Mouse (Mus musculus): ENCODE results near the gene Hnf1b. TPM values are rescaled to one million over a fixed set of nuclear protein-coding genes. Genes with fewer than 3 reads are reported as not detected.

Hnf1b gene
- polyA plus RNA-seq, 1 experiment from 2014 or later, result 0.25 TPM

- 74% methylated on average over 1 of the region's 1 CpGs for WGBS
These were observed 7.4 kb downstream of the Hnf1b start for GRCm38 (mm10) chr11:83857256-83857655.

GRCm38 (mm10) chr11:83865286-83865685, 15.4 kb downstream of the Hnf1b start:
- ATAC-seq (ENCODE audit: insufficient number of reproducible peaks, low FRiP score, low TSS enrichment, low read depth) (no peak), DNase-seq (ENCODE audit: low spot score) (no peak)
- Histone ChIP-seq H3K4me2 (ENCODE audit: low read depth, severe bottlenecking) (no peak overlapping the region), H3K9ac (ENCODE audit: low read length) (no peak overlapping the region), H3K4me3 (ENCODE audit: low read depth, low read length) (no peak overlapping the region), H3K4me1 (ENCODE audit: control insufficient read depth, insufficient read depth, low read length) (no peaks in the 10 kb centered on the region), H3K27me3 (ENCODE audit: control insufficient read depth, insufficient read depth, low read length) (no peaks in the 10 kb centered on the region), H3K27ac (replicated peaks; ENCODE audit: low read depth, low read length) (no peak overlapping the region), H3K9me3 (ENCODE audit: control insufficient read depth, low read length) (no peaks in the 10 kb centered on the region), H3K36me3 (ENCODE audit: control insufficient read depth, insufficient read depth, low read length) (no peaks in the 10 kb centered on the region)
- WGBS, result 62% methylated on average over 9 of the region's 9 CpGs

More at GRCm38 (mm10) chr11:83857256-83857655, 7.4 kb downstream of the Hnf1b start:
- Histone ChIP-seq H3K4me3 (ENCODE audit: low read depth, low read length) (no peak overlapping the region), H3K36me3 (ENCODE audit: control insufficient read depth, insufficient read depth, low read length) (no peaks in the 10 kb centered on the region), H3K4me1 (ENCODE audit: control insufficient read depth, insufficient read depth, low read length) (peaks cover 9% of the 10 kb centered on the region), H3K9ac (ENCODE audit: low read length) (no peak overlapping the region), H3K9me3 (ENCODE audit: control insufficient read depth, low read length) (no peaks in the 10 kb centered on the region), H3K27me3 (ENCODE audit: control insufficient read depth, insufficient read depth, low read length) (peaks cover 32% of the 10 kb centered on the region), H3K4me2 (ENCODE audit: low read depth, severe bottlenecking) (no peak overlapping the region), H3K27ac (replicated peaks; ENCODE audit: low read depth, low read length) (no peak overlapping the region)
- no peak for ATAC-seq (ENCODE audit: insufficient number of reproducible peaks, low FRiP score, low TSS enrichment, low read depth)
- no peak for DNase-seq (ENCODE audit: low spot score)

GRCm38 (mm10) chr11:83867571-83867970, 17.7 kb downstream of the Hnf1b start:
- Histone ChIP-seq H3K4me2 (ENCODE audit: low read depth, severe bottlenecking) (no peak overlapping the region), H3K27me3 (ENCODE audit: control insufficient read depth, insufficient read depth, low read length) (no peaks in the 10 kb centered on the region), H3K9ac (ENCODE audit: low read length) (no peak overlapping the region), H3K27ac (replicated peaks; ENCODE audit: low read depth, low read length) (no peak overlapping the region), H3K36me3 (ENCODE audit: control insufficient read depth, insufficient read depth, low read length) (no peaks in the 10 kb centered on the region), H3K4me1 (ENCODE audit: control insufficient read depth, insufficient read depth, low read length) (no peaks in the 10 kb centered on the region), H3K4me3 (ENCODE audit: low read depth, low read length) (no peak overlapping the region), H3K9me3 (ENCODE audit: control insufficient read depth, low read length) (no peaks in the 10 kb centered on the region)
- WGBS, result 28% methylated on average over 3 of the region's 3 CpGs
- no peak for ATAC-seq (ENCODE audit: insufficient number of reproducible peaks, low FRiP score, low TSS enrichment, low read depth)
- DNase-seq (ENCODE audit: low spot score), result no peak

- DNase-seq (ENCODE audit: low spot score) (no peak), ATAC-seq (ENCODE audit: insufficient number of reproducible peaks, low FRiP score, low TSS enrichment, low read depth) (no peak)
- no peaks in the 10 kb centered on the region for H3K36me3 ChIP-seq (ENCODE audit: control insufficient read depth, insufficient read depth, low read length)
- H3K9ac ChIP-seq (ENCODE audit: low read length), result no peak overlapping the region
- no peak overlapping the region for H3K4me2 ChIP-seq (ENCODE audit: low read depth, severe bottlenecking)
- H3K9me3 ChIP-seq (ENCODE audit: control insufficient read depth, low read length), result no peaks in the 10 kb centered on the region
- H3K27ac ChIP-seq (replicated peaks; ENCODE audit: low read depth, low read length), result no peak overlapping the region
- WGBS, result 36% methylated on average over 1 of the region's 1 CpGs
- no peaks in the 10 kb centered on the region for H3K4me1 ChIP-seq (ENCODE audit: control insufficient read depth, insufficient read depth, low read length)
- H3K4me3 ChIP-seq (ENCODE audit: low read depth, low read length), result no peak overlapping the region
- 0 out of 2 replicates have a peak, but pooled peaks cover 2% of the 10 kb centered on the region for H3K27me3 ChIP-seq (ENCODE audit: control insufficient read depth, insufficient read depth, low read length)
These were observed 19.3 kb downstream of the Hnf1b start for GRCm38 (mm10) chr11:83869147-83869546.

- Histone ChIP-seq H3K27me3 (ENCODE audit: control insufficient read depth, insufficient read depth, low read length) (0 out of 2 replicates have a peak, but pooled peaks cover 2% of the 10 kb centered on the region), H3K4me2 (ENCODE audit: low read depth, severe bottlenecking) (no peak overlapping the region), H3K36me3 (ENCODE audit: control insufficient read depth, insufficient read depth, low read length) (no peaks in the 10 kb centered on the region), H3K27ac (replicated peaks; ENCODE audit: low read depth, low read length) (no peak overlapping the region), H3K4me3 (ENCODE audit: low read depth, low read length) (no peak overlapping the region), H3K9me3 (ENCODE audit: control insufficient read depth, low read length) (no peaks in the 10 kb centered on the region), H3K4me1 (ENCODE audit: control insufficient read depth, insufficient read depth, low read length) (no peaks in the 10 kb centered on the region), H3K9ac (ENCODE audit: low read length) (no peak overlapping the region)
- 74% methylated on average over 3 of the region's 3 CpGs for WGBS
- DNase-seq (ENCODE audit: low spot score), result no peak
- no peak for ATAC-seq (ENCODE audit: insufficient number of reproducible peaks, low FRiP score, low TSS enrichment, low read depth)
These were observed 19.8 kb downstream of the Hnf1b start for GRCm38 (mm10) chr11:83869686-83870085.

GRCm38 (mm10) chr11:83871780-83872554, 22.1 kb downstream of the Hnf1b start:
- Histone ChIP-seq H3K27ac (replicated peaks; ENCODE audit: low read depth, low read length) (no peak overlapping the region), H3K9ac (ENCODE audit: low read length) (no peak overlapping the region), H3K27me3 (ENCODE audit: control insufficient read depth, insufficient read depth, low read length) (0 out of 2 replicates have a peak, but pooled peaks cover 2% of the 10 kb centered on the region), H3K9me3 (ENCODE audit: control insufficient read depth, low read length) (no peaks in the 10 kb centered on the region), H3K4me2 (ENCODE audit: low read depth, severe bottlenecking) (no peak overlapping the region), H3K4me3 (ENCODE audit: low read depth, low read length) (no peak overlapping the region), H3K36me3 (ENCODE audit: control insufficient read depth, insufficient read depth, low read length) (no peaks in the 10 kb centered on the region), H3K4me1 (ENCODE audit: control insufficient read depth, insufficient read depth, low read length) (no peaks in the 10 kb centered on the region)
- DNase-seq (ENCODE audit: low spot score), result no peak
- no peak for ATAC-seq (ENCODE audit: insufficient number of reproducible peaks, low FRiP score, low TSS enrichment, low read depth)
- 70% methylated on average over 9 of the region's 9 CpGs for WGBS

- H3K27me3 ChIP-seq (ENCODE audit: control insufficient read depth, insufficient read depth, low read length), result 0 out of 2 replicates have a peak, but pooled peaks cover 2% of the 10 kb centered on the region
- DNase-seq (ENCODE audit: low spot score), result no peak
- no peak for ATAC-seq (ENCODE audit: insufficient number of reproducible peaks, low FRiP score, low TSS enrichment, low read depth)
These were observed 23.6 kb downstream of the Hnf1b start for GRCm38 (mm10) chr11:83873509-83873908.

GRCm38 (mm10) chr11:83876630-83877029, 26.8 kb downstream of the Hnf1b start:
- 88% methylated on average over 7 of the region's 7 CpGs for WGBS
- H3K9me3 ChIP-seq (ENCODE audit: control insufficient read depth, low read length), result no peaks in the 10 kb centered on the region
- H3K27ac ChIP-seq (replicated peaks; ENCODE audit: low read depth, low read length), result no peak overlapping the region
- DNase-seq (ENCODE audit: low spot score), result no peak
- no peak overlapping the region for H3K4me3 ChIP-seq (ENCODE audit: low read depth, low read length)
- no peaks in the 10 kb centered on the region for H3K36me3 ChIP-seq (ENCODE audit: control insufficient read depth, insufficient read depth, low read length)
- no peak for ATAC-seq (ENCODE audit: insufficient number of reproducible peaks, low FRiP score, low TSS enrichment, low read depth)
- no peak overlapping the region for H3K9ac ChIP-seq (ENCODE audit: low read length)
- 0 out of 2 replicates have a peak, but pooled peaks cover 2% of the 10 kb centered on the region for H3K27me3 ChIP-seq (ENCODE audit: control insufficient read depth, insufficient read depth, low read length)
- no peaks in the 10 kb centered on the region for H3K4me1 ChIP-seq (ENCODE audit: control insufficient read depth, insufficient read depth, low read length)
- no peak overlapping the region for H3K4me2 ChIP-seq (ENCODE audit: low read depth, severe bottlenecking)

More at GRCm38 (mm10) chr11:83873509-83873908, 23.6 kb downstream of the Hnf1b start:
- WGBS, result 44% methylated on average over 9 of the region's 9 CpGs
- H3K27ac ChIP-seq (replicated peaks; ENCODE audit: low read depth, low read length), result no peak overlapping the region
- H3K9ac ChIP-seq (ENCODE audit: low read length), result no peak overlapping the region
- no peaks in the 10 kb centered on the region for H3K4me1 ChIP-seq (ENCODE audit: control insufficient read depth, insufficient read depth, low read length)
- no peak overlapping the region for H3K4me3 ChIP-seq (ENCODE audit: low read depth, low read length)
- H3K36me3 ChIP-seq (ENCODE audit: control insufficient read depth, insufficient read depth, low read length), result no peaks in the 10 kb centered on the region
- no peak overlapping the region for H3K4me2 ChIP-seq (ENCODE audit: low read depth, severe bottlenecking)
- H3K9me3 ChIP-seq (ENCODE audit: control insufficient read depth, low read length), result no peaks in the 10 kb centered on the region
